Mouse (Mus musculus): ENCODE measurements around the gene P3h4. TPM values are rescaled to one million over a fixed set of nuclear protein-coding genes. Genes with fewer than 3 reads are reported as not detected.
A peak's percentile ranks its signal among the peaks of the same experiment; 100 is the strongest.

P3h4 gene
- total RNA-seq, 2 experiments from 2014 or later: 9.8 to 11.2 TPM

DNA sequence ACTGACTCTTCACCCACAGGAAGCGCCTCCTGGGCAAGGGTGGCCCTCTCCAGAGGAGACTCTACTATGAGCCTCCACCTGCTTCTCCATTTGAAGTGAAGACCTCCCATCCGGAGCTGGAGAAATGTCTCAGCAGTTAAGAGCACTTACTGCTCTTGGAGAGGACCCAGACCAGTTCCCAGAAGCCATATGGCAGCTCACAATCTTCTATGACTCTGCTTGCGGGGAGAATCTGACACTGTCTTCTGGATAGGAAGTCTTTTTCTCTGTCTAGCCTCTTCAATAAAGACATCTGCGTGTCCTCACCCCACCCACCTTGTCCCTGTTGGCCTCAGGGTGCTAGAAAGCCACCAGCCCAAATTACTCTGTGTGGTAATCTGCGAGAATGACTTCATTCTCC, 21.7 kb downstream of the P3h4 start:
- peak in 1 of 2 experiments; percentile 32 for DNase-seq (ENCODE audit: low spot score in 2 of 2)

DNA sequence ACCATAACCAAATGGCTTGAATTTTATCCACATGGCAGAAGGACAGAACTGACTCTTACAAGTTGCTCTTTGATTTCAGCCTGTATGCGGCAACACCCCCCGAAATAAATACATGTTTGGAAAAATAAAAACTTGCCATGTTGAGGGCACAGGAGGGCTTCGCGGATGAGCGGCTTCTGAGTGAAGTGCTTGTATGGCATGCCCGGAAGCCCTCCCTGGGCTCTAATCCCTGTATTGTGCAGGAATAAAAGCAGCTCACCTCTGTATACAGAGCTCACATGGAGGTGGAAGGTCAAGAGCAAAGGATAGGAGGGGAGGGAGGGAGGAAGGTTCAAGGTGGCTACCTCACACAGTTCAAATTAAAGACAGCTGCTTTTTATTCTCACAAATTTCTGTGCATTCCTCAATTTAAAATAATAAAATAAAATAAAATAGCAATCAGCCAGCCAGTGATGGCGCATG, 22.7 kb downstream of the P3h4 start:
- DNase-seq (ENCODE audit: low spot score in 2 of 2): no peak

DNA sequence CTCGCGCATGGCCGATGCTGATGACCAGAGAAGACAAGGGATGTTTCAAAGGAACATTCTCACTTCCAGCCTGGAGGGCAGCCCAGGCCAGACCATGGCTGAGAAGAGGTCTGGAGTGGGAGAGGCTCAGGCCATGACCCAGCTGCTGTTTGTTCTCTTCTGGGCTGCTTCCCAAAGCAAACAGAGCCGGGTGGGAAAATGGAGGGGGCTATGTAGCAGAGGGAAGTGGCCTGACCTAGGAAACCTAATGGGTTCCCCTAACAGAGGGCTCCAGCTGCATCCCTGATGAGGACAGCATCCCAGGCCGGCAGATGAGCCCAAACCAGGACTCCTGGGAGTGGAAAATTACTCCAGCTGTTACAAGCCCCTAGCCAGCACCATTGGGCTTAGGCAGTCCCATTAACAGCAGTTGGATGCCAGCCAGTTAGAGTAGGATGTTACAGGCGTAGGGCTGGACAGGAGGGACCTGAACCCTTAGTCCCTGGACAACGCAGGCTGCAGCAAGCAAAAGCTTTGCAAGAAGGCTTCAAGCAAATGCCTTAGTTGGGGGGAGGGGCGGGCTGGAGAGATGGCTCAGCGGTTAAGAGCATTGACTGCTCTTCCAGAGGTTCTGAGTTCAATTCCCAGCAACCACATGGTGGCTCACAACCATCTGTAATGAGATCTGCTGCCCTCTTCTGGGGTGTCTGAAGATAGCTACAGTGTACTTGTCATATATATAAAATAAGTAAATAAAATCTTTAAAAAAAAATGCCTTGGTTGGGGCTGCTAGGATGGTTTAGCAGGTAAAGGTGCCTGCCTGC, 23.4 kb downstream of the P3h4 start:
- peak in 1 of 2 experiments; percentile 37 for DNase-seq (ENCODE audit: low spot score in 2 of 2)

DNA sequence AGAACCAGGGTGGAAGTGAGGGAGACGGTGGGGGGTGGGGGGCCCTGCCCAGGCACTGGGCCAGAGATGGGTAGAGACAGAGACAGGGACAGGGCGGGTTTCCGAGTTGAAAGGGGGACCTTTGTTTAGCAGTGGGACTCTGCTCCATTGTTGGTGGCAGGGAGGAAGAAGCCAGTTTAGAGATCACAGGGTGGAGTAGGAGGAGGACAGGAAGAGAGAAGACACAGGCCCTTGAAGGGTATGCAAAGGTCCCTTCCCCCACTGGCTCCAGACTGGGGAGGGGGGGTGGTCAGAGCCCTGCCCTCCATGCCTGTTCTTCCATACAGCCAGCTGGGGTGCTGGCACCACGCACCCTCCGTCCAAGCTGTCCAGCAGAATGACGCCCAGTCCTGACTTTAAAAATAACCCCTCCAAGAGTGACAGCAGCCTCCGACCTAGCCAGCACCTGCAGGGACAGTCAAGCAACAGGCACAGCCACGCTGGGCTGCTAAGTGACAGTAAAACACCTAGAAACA, 24.6 kb downstream of the P3h4 start:
- DNase-seq (ENCODE audit: low spot score in 2 of 2): no peak

DNA sequence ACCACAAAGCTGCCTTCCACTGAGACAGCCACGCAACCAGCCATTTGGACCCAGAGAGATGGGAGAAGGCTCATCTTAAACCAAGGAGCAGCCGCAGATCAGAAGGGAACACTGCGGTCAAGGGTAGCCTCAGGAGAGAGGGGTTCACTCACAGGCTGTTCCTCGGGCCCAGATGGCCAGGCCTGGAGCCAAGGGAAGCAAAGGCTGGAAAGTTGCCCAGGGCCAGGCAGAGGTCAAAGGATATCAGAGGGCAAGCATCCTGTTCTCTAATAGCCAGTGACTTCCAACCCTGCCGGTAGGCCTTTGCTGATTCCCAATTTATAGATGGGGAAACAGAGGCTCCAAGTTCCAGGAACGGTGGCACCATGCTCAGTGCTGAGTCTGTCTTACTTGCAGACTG, 26.0 kb downstream of the P3h4 start:
- peak in 1 of 2 experiments; percentile 29 for DNase-seq (ENCODE audit: low spot score in 2 of 2)

DNA sequence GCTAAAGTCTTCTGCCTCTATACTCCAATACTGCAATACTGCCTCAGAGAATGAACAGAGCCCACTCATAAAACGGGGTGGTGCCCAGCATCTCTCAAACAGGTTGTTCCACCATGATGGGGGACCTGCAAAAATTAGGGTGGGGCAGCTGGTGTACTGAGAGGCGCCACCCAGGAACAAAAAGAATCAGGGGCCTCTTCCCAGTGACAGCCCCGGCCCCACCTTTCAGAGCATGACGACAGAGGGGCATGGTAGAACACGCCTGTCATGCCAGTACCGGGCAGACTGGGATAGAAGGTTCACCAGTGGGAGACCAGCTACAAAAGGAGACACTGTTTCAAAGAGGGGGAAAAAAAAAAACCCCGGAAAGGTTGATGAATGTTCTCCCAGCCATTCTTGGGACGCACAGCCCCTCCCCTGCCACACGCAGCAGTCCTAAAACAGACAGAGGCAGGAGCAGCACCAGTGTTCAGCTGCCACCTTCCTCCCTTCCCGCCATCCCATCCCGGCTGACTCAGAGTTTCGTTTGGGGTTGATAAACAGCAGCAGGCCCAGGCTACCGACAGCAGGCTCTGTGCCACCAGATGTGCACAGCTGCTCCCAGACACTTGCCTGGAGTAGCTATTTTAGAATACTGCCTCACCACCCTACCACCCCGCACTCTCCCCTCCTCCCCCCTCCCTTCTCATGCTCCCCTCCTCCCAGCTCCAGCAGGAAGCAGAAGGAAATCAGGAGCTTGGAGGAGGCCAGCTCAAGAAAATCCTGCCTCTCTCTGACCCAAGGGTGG, 26.9 kb downstream of the P3h4 start:
- DNase-seq (ENCODE audit: low spot score in 2 of 2): peak in 1 of 2 experiments; percentile 22

DNA sequence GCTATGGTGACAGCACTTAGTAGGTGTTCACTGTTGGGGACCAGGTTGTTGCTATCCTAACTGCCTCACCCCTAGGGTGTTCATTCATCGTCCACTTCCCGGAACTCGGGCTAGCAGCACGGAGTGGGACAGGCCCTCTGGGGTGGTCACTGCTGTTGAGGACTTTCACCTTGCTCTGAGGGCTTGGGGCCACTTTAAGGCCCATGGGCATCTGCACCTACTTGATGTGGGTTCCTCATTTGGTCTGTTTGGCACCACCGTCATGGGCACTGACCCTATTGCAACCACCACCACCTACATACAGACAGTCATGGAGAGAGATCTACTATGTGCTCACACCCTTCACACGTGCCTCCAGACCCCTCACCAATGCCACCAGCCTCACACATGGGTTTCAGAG, 27.5 kb downstream of the P3h4 start:
- DNase-seq (ENCODE audit: low spot score in 2 of 2): no peak

DNA sequence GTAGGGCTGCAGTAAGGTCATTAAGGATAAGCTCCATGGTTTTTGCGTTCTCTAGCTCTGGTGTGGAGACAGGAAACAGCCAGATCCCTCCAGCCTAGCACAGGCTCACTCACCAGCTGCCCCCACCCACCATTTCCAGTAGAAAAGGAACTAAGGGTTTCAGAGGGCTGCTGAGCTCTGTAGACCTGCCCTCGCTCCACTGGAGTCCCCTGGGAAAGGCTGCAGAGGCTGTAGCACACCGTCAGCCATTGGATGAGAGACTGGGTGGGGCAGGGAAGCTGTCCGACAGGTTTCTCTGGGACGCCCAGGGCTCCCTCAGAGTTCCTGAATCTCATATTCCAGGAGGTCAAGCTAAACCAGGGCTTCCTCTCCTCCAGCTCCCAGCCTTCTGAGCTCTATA, 28.1 kb downstream of the P3h4 start:
- no peak for DNase-seq (ENCODE audit: low spot score in 2 of 2)

DNA sequence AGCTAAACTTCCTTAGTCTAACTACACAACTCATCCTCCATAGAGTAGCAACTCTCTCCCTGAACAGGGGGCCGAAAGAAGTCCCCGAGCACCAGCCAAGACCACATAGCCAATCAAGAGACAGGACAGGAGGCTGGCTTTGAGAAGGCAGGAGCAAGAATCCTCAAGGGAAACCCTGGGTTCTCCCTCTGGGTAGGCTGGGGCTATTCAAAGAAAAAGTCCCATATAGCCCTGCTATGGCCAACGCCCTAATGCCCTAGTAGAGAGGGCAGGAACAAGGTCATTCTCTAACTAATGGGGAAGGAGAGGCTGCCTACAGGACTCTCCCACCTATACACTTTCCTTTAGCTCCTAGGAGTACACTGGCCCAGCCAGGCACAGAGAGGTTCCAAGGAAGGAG, 29.6 kb downstream of the P3h4 start:
- no peak for DNase-seq (ENCODE audit: low spot score in 2 of 2)

DNA sequence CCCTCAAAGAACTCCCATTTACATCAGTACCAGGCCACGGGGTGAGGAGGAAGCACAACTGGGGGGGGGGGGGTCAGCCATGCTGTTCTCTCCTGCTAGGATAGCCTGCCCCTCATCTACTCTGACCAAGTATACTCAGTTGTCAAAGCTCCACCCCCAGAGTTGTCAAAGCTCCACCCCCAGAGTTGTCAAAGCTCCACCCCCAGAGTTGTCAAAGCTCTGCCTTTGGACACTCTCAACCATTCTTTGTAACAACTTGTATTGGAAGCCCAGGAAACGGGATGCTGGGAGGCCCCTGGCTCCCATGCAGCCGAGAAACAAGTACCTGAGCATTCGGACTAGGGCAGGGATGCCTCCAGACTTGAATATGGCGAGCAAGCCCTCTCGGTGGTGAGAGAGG, 32.0 kb downstream of the P3h4 start:
- no peak for DNase-seq (ENCODE audit: low spot score in 2 of 2)

DNA sequence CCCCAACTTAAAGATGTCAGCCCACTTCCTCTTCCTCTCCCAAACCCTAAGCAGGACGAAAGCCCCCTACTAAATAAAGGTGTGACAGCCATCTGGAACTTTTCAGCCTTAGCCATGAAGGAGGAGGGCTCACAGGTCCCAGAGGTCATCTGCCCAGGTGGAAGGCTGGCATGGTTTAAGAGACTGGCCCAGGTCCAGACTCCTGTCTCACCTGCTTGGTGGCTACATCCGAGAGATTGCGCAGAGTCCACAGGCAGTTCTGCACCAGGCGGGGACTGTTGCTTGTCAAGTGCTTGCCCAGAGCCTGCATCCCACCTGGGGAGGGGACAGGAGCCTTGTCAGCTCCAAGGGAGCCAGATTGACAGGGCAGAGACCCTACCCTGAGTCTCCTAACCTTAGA, 35.3 kb downstream of the P3h4 start:
- DNase-seq (ENCODE audit: low spot score in 2 of 2): no peak

DNA sequence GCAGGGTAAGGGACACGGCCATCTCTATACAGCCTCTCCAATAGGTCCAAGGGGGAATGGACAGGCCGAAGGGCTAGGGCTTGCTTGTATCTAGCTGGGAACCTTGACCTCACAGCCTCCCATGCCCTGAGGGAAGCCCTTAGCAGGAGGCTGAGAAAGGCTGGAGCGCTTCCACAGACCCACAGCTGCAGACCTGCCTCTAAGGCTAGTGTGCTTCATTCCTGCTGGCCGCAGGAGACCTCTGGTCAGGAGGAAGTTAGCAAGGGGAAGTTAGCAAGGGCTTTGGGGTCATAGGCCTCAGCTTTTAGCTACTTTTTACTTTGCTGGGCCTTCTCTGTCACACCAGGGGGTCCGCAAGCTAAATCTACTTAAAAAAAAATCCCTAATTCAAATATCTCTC, 36.2 kb downstream of the P3h4 start:
- no peak for DNase-seq (ENCODE audit: low spot score in 2 of 2)

DNA sequence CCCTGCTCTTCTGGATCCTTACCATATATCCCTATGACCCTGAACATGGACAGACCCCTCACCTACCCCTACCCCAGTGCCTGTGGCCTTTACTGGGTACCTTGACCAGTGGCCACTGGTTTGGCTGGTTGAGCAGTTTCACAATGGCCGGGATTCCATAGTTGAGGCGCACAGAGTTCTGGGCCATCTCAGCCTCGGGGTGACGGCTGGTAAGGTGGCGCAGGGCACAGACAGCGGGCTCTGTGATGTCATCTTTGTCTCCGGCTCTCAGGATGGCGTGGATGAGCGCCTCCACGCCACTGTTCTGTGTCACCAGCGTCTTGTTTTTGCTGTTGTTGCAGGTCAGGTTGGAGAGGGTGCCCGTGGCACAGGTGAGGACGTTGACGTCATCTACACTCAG, 36.6 kb downstream of the P3h4 start:
- DNase-seq (ENCODE audit: low spot score in 2 of 2): no peak

DNA sequence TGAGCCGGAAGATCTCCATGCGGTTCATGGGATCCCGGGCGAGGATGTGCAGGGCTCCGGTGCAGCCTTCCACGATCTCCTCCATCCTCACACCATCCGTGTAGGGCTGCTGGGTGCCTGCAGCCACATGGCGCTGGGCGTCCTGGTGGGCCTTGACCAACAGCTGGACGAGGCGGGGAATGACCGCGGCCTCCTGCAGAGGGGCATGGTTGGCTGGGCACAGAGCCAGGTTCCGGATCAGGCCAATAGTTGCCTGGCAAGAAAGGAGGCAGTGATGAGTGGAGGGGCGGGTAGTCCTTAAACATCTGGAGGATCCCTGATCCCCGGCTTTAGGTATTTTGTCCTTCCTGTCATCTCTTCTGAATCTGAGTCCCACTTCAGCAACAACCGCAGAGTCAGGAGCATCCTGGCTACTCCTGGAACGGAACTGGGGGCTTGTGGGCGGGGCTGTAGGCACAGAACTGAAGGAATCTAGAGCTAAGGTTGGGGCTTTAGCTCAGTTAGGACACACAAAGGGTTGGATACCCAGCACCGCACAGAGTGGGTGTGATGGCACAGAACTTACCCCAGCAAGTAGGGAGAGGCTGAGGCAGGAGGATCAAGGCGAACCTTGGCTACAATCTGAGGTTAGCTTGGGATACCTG, 37.8 kb downstream of the P3h4 start:
- no peak for DNase-seq (ENCODE audit: low spot score in 2 of 2)

DNA sequence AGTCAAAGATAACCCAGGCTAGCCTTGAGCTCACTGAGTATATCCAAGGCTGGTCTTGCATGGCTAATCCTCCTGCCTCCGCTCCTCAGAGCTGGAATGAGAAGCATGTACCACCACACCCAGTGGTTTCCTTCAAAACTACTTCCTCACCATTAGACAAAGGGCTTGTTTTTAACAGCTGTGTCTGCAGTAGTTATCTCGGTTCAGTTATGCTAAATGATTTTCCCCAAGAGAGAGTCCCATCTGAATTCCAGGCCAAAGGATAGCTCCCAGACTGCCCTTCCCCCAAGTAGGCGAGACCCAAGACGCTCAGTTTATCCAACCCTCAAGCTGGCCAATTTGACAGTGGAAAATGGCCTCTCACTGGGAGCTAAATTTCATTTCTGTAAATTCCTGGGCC, 38.6 kb downstream of the P3h4 start:
- DNase-seq (ENCODE audit: low spot score in 2 of 2): no peak

DNA sequence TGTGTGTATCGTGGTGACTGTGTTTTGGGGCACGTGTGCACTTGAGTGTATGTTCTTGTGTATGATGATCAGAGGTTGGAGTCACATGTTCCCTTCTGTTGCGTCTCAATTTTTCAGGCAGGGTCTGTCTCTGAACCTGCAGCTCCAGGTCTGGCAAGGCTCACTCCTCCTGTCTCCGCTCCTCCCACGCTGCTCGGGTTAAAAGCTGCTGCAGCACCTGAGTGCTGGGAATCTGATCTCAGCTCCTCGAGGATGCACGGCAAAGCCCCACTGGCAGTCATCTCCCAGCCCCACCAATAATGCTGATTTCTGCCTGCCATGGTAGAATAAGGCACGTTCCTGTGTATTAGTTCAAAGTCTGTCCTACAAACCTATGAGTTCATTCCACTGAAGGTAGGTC, 39.5 kb downstream of the P3h4 start:
- DNase-seq (ENCODE audit: low spot score in 2 of 2): no peak

DNA sequence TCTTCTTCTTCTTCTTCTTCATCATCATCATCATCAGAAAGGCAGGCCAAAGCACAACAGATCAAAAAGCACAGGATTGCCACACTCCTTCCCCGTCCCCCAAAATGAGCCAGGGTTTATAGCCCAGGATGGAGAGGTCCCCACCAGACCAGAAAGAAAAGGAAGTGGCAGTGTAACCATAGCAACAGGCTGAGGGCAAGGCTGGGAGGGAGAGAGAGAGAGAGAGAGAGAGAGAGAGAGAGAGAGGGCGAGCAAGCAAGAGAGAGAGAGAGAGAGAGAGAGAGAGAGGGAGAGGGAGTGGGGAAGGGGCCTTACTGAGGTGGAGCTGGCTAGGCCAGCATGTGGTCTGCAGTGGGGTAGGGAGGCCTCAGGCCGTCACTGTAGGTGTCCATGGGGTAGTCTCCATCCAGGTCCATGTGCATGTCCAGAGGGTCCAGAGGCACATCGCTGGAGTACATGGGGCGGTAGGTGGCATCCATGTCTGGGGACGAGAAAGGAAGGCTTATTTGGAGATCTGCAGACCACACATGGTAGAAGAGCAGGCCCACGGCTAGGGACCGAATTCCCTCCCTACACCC, 42.6 kb downstream of the P3h4 start:
- no peak for DNase-seq (ENCODE audit: low spot score in 2 of 2)

DNA sequence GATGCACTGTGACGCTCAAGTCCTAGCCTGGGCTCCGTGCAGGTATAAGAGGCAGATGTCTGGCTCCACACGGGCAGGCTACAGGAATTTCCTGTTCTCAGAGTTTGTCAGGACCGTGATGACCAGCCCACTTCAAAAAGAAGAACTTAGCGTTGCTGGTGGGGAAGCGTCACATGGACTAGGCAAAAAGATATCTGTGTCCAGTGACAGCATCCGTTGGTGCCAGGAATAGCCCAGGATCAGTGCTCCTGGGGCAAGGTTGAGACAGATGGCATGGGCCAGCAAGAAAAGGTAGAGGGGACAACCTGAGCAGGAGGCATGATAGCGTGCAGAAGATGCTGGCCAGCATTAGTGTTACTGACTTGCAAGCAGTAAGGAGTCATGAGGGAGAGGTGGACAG, 44.8 kb downstream of the P3h4 start:
- no peak for DNase-seq (ENCODE audit: low spot score in 2 of 2)

DNA sequence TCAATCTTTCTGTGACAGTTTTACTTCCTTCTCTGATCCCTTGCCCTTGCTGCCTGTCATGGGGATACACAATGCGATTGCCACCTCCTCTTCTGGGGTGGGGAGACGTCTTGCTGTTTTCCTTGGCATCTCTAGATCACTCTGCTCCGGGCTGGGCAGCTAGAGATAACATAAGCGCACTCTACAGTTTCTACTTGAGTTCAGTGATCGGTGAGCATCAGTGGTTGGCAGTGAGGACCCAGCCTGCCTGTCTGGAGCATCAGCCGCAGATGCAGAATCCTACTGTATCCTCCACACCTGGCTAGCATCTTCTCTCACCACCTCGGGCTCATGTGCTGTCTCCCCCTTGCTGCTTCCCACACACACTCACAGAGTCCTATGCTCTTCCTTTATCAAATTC, 45.5 kb downstream of the P3h4 start:
- no peak for DNase-seq (ENCODE audit: low spot score in 2 of 2)

DNA sequence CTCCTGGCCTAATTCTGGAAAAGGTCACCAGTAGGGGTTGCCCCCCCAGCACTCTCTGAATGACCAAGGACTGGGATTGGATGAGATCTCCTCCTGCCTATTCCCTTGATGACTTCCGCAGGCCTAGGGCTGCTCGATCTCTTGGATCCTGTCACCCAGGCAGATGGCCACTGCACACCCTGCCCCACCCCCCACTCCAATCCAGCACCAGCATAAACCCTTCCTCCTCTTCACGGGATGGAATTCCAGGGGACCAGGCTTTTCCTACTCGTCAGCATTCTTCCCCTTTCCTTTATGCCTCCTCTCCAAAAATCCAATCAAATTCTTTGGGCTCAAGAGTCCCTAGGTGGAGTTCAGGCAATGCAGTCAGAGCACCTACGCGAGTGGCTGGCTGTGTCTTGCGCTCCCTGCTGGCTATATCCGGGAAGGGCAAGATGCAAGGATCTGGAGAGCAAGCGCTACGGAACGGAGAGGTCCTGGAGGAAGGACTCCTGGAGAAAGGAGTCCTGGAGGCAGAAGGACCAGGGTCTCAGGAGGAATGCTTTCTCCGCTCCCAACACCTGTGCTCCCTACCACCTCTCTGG, 51.6 kb downstream of the P3h4 start:
- peak in 1 of 2 experiments; percentile 72 for DNase-seq (ENCODE audit: low spot score in 2 of 2)
